Mouse (Mus musculus): ENCODE measurements around the gene Psmd3. TPM values are rescaled to one million over a fixed set of nuclear protein-coding genes. Genes with fewer than 3 reads are reported as not detected.
A peak's percentile ranks its signal among the peaks of the same experiment; 100 is the strongest.
"Not testable (repeated sequence)": the region's sequence is repeated elsewhere in the genome, so short reads cannot be mapped to it uniquely, and the experiment has no call there.

Psmd3 gene
- polyA plus RNA-seq, 1 experiment from 2014 or later = 184 TPM

DNA sequence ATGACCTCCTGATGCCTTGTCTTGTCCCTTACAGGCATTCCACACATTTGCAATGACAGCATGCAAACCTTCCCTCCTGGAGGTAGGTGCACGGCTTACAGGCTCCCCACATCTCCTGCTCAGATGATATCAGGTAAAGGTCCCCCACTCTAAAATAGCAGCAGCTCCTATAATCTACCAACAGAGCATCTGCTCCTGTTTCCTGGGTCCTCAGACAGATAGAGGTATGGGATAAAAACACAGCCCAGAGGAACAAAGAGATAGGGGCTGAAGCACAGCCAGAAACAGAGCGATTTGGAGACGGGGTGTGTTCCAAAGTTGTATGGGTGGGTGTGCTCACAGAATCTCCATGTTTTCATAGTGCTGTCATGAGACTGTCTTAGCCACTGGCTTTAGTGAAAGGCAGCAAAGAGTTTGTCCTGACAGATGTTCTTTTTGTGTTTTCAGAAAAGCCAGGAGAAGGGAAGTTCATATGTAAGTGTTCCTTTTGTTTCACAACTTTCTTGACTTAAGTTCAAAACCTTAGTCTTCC, 11.0 kb upstream of the Psmd3 start:
- H3K4me3 ChIP-seq = no peak overlapping the region
- WGBS = 58% methylated on average over 3 of the region's 3 CpGs
- H3K9ac ChIP-seq = no peak overlapping the region
- H3K27ac ChIP-seq (ENCODE audit: poor library complexity, severe bottlenecking) = no peak overlapping the region
- H3K9me3 ChIP-seq (replicated peaks) = no peaks in the 10 kb centered on the region
- 0 out of 2 replicates have a peak, but pooled peaks cover 6% of the 10 kb centered on the region for H3K4me1 ChIP-seq (replicated peaks)
- H3K4me2 ChIP-seq = no peak overlapping the region
- no peak for ATAC-seq (ENCODE audit: insufficient number of reproducible peaks, low FRiP score)
- no peaks in the 10 kb centered on the region for H3K36me3 ChIP-seq
- H3K27me3 ChIP-seq (replicated peaks) = peaks cover 52% of the 10 kb centered on the region

- H3K36me3 ChIP-seq = no peaks in the 10 kb centered on the region
- no peak overlapping the region for H3K4me3 ChIP-seq
- H3K4me2 ChIP-seq = no peak overlapping the region
- no peak overlapping the region for H3K27ac ChIP-seq (ENCODE audit: poor library complexity, severe bottlenecking)
- H3K4me1 ChIP-seq (replicated peaks) = 0 out of 2 replicates have a peak, but pooled peaks cover 7% of the 10 kb centered on the region
- H3K9me3 ChIP-seq (replicated peaks) = no peaks in the 10 kb centered on the region
- ATAC-seq (ENCODE audit: insufficient number of reproducible peaks, low FRiP score) = no peak
- WGBS = 41% methylated on average over 5 of the region's 5 CpGs
- peaks cover 47% of the 10 kb centered on the region for H3K27me3 ChIP-seq (replicated peaks)
- no peak overlapping the region for H3K9ac ChIP-seq
Observed at GRCm38 (mm10) chr11:98671857-98672256, 10.5 kb upstream of the Psmd3 start.

GRCm38 (mm10) chr11:98672482-98672881, 9.9 kb upstream of the Psmd3 start:
- Histone ChIP-seq H3K4me3 (no peak overlapping the region), H3K4me1 (replicated peaks) (0 out of 2 replicates have a peak, but pooled peaks cover 7% of the 10 kb centered on the region), H3K9ac (no peak overlapping the region), H3K36me3 (no peaks in the 10 kb centered on the region), H3K27ac (ENCODE audit: poor library complexity, severe bottlenecking) (no peak overlapping the region), H3K27me3 (replicated peaks) (peaks cover 41% of the 10 kb centered on the region), H3K4me2 (no peak overlapping the region), H3K9me3 (replicated peaks) (no peaks in the 10 kb centered on the region)
- no peak for ATAC-seq (ENCODE audit: insufficient number of reproducible peaks, low FRiP score)
- WGBS = 74% methylated on average over 5 of the region's 5 CpGs

DNA sequence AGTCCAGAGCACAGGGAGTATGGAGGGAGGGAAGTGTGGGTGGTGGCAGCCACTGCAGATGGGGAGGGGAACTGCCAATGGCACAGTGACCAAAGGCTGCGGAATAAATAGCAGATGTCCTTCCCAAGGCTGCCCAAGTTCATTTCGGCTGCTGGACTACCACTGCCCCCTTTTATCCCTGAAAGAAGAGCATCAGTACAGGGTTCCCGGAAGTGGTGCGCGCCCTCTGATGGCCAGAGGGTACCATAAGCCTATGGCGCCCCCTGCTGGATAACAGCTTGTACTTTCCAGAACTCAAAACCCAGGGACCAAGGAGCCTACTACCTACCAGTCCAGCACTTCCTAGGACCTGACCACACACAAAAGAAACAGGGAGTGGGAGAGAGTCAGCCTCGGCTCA, 9.2 kb upstream of the Psmd3 start:
- not testable (repeated sequence) for H3K9me3 ChIP-seq (replicated peaks); H3K4me1 ChIP-seq (replicated peaks); ATAC-seq (ENCODE audit: insufficient number of reproducible peaks, low FRiP score); H3K4me3 ChIP-seq; H3K27ac ChIP-seq (ENCODE audit: poor library complexity, severe bottlenecking); H3K36me3 ChIP-seq; H3K9ac ChIP-seq
- WGBS = 3% methylated on average over 7 of the region's 7 CpGs
- Histone ChIP-seq H3K4me2 (peak overlapping the region; percentile 44), H3K27me3 (replicated peaks) (peaks cover 36% of the 10 kb centered on the region)

DNA sequence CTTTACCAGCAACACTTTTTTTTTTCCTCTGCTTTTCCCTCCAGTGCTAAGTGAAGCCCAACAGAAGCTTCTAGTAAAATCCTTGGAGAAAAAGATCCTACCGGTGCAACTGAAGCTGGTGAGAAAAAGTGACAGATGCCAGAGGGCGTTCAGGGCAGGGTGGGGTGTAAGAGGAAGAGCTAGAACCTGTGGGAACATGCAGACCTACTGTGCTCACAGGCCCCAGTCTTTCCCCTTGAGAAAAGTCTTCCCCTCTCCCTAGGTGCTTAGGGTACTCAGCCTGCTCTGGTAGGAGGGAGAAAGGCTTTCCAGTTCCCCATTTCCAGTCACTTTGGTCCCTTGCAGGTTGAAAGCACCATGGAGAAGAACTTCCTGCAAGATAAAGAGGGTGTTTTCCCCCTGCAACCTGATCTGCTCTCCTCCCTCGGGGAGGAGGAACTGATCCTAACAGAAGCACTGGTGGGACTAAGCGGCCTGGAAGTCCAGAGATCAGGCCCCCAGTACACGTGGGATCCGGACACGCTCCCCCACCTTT, 6.5 kb upstream of the Psmd3 start:
- 28% methylated on average over 7 of the region's 7 CpGs for WGBS
- Histone ChIP-seq H3K27ac (ENCODE audit: poor library complexity, severe bottlenecking) (no peak overlapping the region), H3K9ac (no peak overlapping the region), H3K4me1 (replicated peaks) (0 out of 2 replicates have a peak, but pooled peaks cover 7% of the 10 kb centered on the region), H3K4me2 (no peak overlapping the region), H3K27me3 (replicated peaks) (peaks cover 16% of the 10 kb centered on the region), H3K9me3 (replicated peaks) (no peaks in the 10 kb centered on the region), H3K4me3 (no peak overlapping the region), H3K36me3 (no peaks in the 10 kb centered on the region)
- no peak for ATAC-seq (ENCODE audit: insufficient number of reproducible peaks, low FRiP score)

GRCm38 (mm10) chr11:98680023-98680422, 2.3 kb upstream of the Psmd3 start:
- no peak overlapping the region for H3K4me2 ChIP-seq
- 89% methylated on average over 1 of the region's 1 CpGs for WGBS
- H3K4me3 ChIP-seq = no peak overlapping the region
- H3K9ac ChIP-seq = no peak overlapping the region
- no peaks in the 10 kb centered on the region for H3K9me3 ChIP-seq (replicated peaks)
- peaks cover 15% of the 10 kb centered on the region for H3K4me1 ChIP-seq (replicated peaks)
- peaks cover 8% of the 10 kb centered on the region; the same call in 1 of the 2 replicates for H3K36me3 ChIP-seq
- no peaks in the 10 kb centered on the region for H3K27me3 ChIP-seq (replicated peaks)
- ATAC-seq (ENCODE audit: insufficient number of reproducible peaks, low FRiP score) = no peak
- no peak overlapping the region for H3K27ac ChIP-seq (ENCODE audit: poor library complexity, severe bottlenecking)

- not testable (repeated sequence) for H3K9ac ChIP-seq; ATAC-seq (ENCODE audit: insufficient number of reproducible peaks, low FRiP score); H3K27ac ChIP-seq (ENCODE audit: poor library complexity, severe bottlenecking); H3K27me3 ChIP-seq (replicated peaks); H3K9me3 ChIP-seq (replicated peaks); H3K4me3 ChIP-seq; H3K4me2 ChIP-seq
- H3K36me3 ChIP-seq = peaks cover 14% of the 10 kb centered on the region
- H3K4me1 ChIP-seq (replicated peaks) = peaks cover 15% of the 10 kb centered on the region
- 86% methylated on average over 4 of the region's 4 CpGs for WGBS
Observed at GRCm38 (mm10) chr11:98680595-98680994, 1.8 kb upstream of the Psmd3 start.

DNA sequence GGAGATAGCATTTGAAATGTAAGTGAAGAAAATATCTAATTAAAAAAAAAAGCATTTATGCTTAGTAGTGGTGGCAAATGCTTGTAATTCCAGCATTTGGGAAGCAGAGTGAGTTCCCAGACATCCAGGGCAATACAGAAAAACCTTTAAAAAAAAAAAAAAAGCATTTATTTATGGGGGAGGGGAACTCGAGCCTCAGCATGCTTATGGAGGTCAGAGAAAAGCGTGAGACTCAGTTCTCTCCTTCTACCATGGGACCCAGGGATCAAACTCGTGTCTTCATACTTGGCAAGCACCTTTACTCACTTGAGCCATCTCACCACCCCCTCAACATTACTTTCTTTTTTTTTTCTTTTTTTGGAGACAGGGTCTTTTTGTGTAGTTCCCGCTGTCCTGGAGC, 1.2 kb upstream of the Psmd3 start:
- H3K36me3 ChIP-seq = peaks cover 20% of the 10 kb centered on the region
- no peaks in the 10 kb centered on the region for H3K27me3 ChIP-seq (replicated peaks)
- H3K4me2 ChIP-seq = no peak overlapping the region
- no peak overlapping the region for H3K9ac ChIP-seq
- H3K4me3 ChIP-seq = no peak overlapping the region
- H3K4me1 ChIP-seq (replicated peaks) = peaks cover 11% of the 10 kb centered on the region
- H3K27ac ChIP-seq (ENCODE audit: poor library complexity, severe bottlenecking) = no peak overlapping the region
- 72% methylated on average over 4 of the region's 4 CpGs for WGBS
- no peak for ATAC-seq (ENCODE audit: insufficient number of reproducible peaks, low FRiP score)
- H3K9me3 ChIP-seq (replicated peaks) = no peaks in the 10 kb centered on the region

DNA sequence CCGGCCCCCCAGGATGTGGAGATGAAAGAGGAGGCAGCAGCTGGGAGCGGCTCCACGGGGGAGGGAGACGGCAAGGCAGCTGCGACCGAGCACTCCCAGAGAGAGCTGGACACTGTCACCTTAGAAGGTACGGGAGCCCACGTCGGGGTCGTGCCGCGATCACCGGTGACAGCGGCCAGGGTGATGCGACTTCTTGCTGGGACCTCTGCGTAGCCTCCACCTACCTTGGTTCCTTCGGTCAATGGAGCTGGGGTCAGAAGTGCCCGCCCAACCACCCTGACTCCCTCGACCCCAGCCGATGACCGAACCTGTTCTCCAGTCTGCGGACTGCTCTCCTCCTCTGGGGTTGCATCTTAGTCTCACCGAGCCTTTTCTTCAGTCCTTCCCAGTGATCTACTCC, 457 bp downstream of the Psmd3 start:
- peak overlapping the region; percentile 84 for H3K4me3 ChIP-seq
- peak overlapping the region; percentile 95 for H3K4me2 ChIP-seq
- peak; percentile 10 for ATAC-seq (ENCODE audit: insufficient number of reproducible peaks, low FRiP score)
- under 1% methylated on average over 23 of the region's 23 CpGs for WGBS
- peaks cover 36% of the 10 kb centered on the region for H3K36me3 ChIP-seq
- peak overlapping the region; percentile 95 for H3K9ac ChIP-seq
- H3K4me1 ChIP-seq (replicated peaks) = peaks cover 8% of the 10 kb centered on the region
- no peaks in the 10 kb centered on the region for H3K9me3 ChIP-seq (replicated peaks)
- H3K27ac ChIP-seq (ENCODE audit: poor library complexity, severe bottlenecking) = peak overlapping the region; percentile 36
- no peaks in the 10 kb centered on the region for H3K27me3 ChIP-seq (replicated peaks)

- ATAC-seq (ENCODE audit: insufficient number of reproducible peaks, low FRiP score) = no peak
- WGBS = 91% methylated on average over 9 of the region's 9 CpGs
Observed at GRCm38 (mm10) chr11:98685642-98686041, 3.3 kb downstream of the Psmd3 start.

DNA sequence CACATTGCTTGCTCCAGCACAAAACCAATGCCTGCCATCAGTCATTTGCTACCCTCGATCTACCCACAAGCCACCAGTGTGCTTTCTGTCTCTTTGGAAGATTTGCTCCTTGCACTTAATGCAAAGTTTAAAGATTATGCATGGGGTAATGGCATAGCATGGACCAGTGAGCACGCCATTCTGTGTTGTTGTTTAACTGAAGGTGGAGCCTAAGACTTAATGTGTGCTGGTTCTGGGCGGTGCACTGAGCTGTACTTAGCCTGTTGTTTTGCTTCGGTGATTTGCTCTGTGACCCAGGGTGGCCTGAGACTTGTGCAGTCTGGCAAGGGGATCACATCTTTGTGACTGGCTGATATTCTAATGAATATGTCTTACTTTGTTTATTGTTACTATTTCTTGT, 4.6 kb downstream of the Psmd3 start:
- H3K4me2 ChIP-seq = no peak overlapping the region
- H3K36me3 ChIP-seq = peaks cover 73% of the 10 kb centered on the region
- WGBS = 91% methylated on average over 4 of the region's 4 CpGs

More at GRCm38 (mm10) chr11:98685642-98686041, 3.3 kb downstream of the Psmd3 start:
- Histone ChIP-seq H3K4me3 (no peak overlapping the region), H3K27ac (ENCODE audit: poor library complexity, severe bottlenecking) (no peak overlapping the region), H3K4me2 (no peak overlapping the region), H3K9ac (no peak overlapping the region), H3K4me1 (replicated peaks) (peaks cover 8% of the 10 kb centered on the region), H3K36me3 (peaks cover 60% of the 10 kb centered on the region), H3K9me3 (replicated peaks) (no peaks in the 10 kb centered on the region), H3K27me3 (replicated peaks) (no peaks in the 10 kb centered on the region)

GRCm38 (mm10) chr11:98688009-98688408, 5.7 kb downstream of the Psmd3 start:
- no peak overlapping the region for H3K4me3 ChIP-seq
- H3K27me3 ChIP-seq (replicated peaks) = no peaks in the 10 kb centered on the region
- H3K27ac ChIP-seq (ENCODE audit: poor library complexity, severe bottlenecking) = no peak overlapping the region
- H3K4me2 ChIP-seq = no peak overlapping the region
- no peak overlapping the region for H3K9ac ChIP-seq
- peaks cover 8% of the 10 kb centered on the region for H3K4me1 ChIP-seq (replicated peaks)
- no peaks in the 10 kb centered on the region for H3K9me3 ChIP-seq (replicated peaks)
- ATAC-seq (ENCODE audit: insufficient number of reproducible peaks, low FRiP score) = no peak
- WGBS = 87% methylated on average over 8 of the region's 8 CpGs
- H3K36me3 ChIP-seq = peaks cover 84% of the 10 kb centered on the region

More for the DNA sequence above, 4.6 kb downstream of the Psmd3 start:
- Histone ChIP-seq H3K27ac (ENCODE audit: poor library complexity, severe bottlenecking) (no peak overlapping the region), H3K4me1 (replicated peaks) (peaks cover 8% of the 10 kb centered on the region), H3K9ac (no peak overlapping the region), H3K9me3 (replicated peaks) (no peaks in the 10 kb centered on the region), H3K27me3 (replicated peaks) (no peaks in the 10 kb centered on the region), H3K4me3 (no peak overlapping the region)
- ATAC-seq (ENCODE audit: insufficient number of reproducible peaks, low FRiP score) = no peak

Data from heart, embryonic 12.5 days (tissue).